Comparison of ENCODE assay signal across 20 mouse cellular contexts in the genomic region with DNA sequence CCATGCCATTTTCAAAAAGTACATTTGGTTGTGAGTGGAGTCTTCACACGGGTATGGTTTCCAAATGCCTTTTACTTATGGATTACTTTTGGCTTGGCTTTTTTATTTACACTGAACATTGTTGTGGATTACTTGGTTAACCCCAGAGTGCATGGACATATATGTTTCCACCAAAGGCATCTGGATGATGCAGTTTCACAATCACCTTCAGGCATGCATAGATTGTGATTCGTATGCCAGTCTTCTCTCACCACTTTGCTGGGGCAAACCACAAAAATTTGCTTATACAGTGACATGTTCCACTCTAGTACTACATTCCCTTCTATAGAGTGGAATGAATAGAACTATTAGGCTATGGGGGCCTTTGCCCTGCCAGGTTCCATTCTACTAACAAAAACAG.
"Had no signal": no experiment of that assay in that cellular context is flagged by ENCODE, and none has a peak within 500 bp of the region (broad histone marks: within the 10 kb centered on the region; RNA-seq: fewer than 3 reads in every experiment).

No protein-coding gene starts in this region.

- H3K4me1 ChIP-seq: limb, embryonic 15.5 days; midbrain, embryonic 13.5 days; neural tube, embryonic 12.5 days; neural tube, embryonic 15.5 days; stomach, embryonic 15.5 days had no signal

- H3K9me3 ChIP-seq: kidney, embryonic 15.5 days; limb, embryonic 12.5 days; limb, embryonic 15.5 days; midbrain, embryonic 13.5 days; neural tube, embryonic 12.5 days; neural tube, embryonic 15.5 days; stomach, embryonic 15.5 days had no signal

- H3K27ac ChIP-seq: kidney, embryonic 15.5 days; limb, embryonic 12.5 days; limb, embryonic 15.5 days; liver, embryonic 14.5 days; macrophage; midbrain, embryonic 13.5 days; neural tube, embryonic 12.5 days; neural tube, embryonic 15.5 days; stomach, embryonic 15.5 days had no signal

- H3K9ac ChIP-seq: kidney, embryonic 15.5 days; limb, embryonic 12.5 days; limb, embryonic 15.5 days; liver, embryonic 14.5 days; liver, postnatal 0 days; lung, embryonic 14.5 days; midbrain, embryonic 13.5 days; neural tube, embryonic 12.5 days; neural tube, embryonic 15.5 days; stomach, embryonic 15.5 days had no signal

- DNase-seq: kidney, adult 8-10 months; kidney, postnatal 10 days; kidney, postnatal 36 days; left cerebral cortex, postnatal 4 days; liver, postnatal 0 days; lung, embryonic 14.5 days; right cerebral cortex, postnatal 25 days; spleen, adult 18-20 months; thymus, postnatal 36 days had no signal

- H3K4me3 ChIP-seq: kidney, embryonic 15.5 days; limb, embryonic 12.5 days; limb, embryonic 15.5 days; midbrain, embryonic 13.5 days; neural tube, embryonic 12.5 days; neural tube, embryonic 15.5 days; stomach, embryonic 15.5 days had no signal

- H3K4me2 ChIP-seq: kidney, embryonic 15.5 days; limb, embryonic 12.5 days; limb, embryonic 15.5 days; liver, embryonic 11.5 days; lung, embryonic 14.5 days; midbrain, embryonic 13.5 days; neural tube, embryonic 12.5 days; neural tube, embryonic 15.5 days; stomach, embryonic 15.5 days had no signal

- H3K27me3 ChIP-seq: kidney, embryonic 15.5 days; limb, embryonic 12.5 days; limb, embryonic 15.5 days; midbrain, embryonic 13.5 days; neural tube, embryonic 12.5 days; neural tube, embryonic 15.5 days; stomach, embryonic 15.5 days had no signal

- ATAC-seq: liver, postnatal 0 days; lung, postnatal 0 days; midbrain, embryonic 13.5 days had no signal

- H3K36me3 ChIP-seq: kidney, embryonic 15.5 days; limb, embryonic 12.5 days; limb, embryonic 15.5 days; midbrain, embryonic 13.5 days; neural tube, embryonic 12.5 days; neural tube, embryonic 15.5 days; stomach, embryonic 15.5 days had no signal
